Mouse (Mus musculus): Measurements from ENCODE around the gene Rasgrf1.

Gene Rasgrf1

DNA sequence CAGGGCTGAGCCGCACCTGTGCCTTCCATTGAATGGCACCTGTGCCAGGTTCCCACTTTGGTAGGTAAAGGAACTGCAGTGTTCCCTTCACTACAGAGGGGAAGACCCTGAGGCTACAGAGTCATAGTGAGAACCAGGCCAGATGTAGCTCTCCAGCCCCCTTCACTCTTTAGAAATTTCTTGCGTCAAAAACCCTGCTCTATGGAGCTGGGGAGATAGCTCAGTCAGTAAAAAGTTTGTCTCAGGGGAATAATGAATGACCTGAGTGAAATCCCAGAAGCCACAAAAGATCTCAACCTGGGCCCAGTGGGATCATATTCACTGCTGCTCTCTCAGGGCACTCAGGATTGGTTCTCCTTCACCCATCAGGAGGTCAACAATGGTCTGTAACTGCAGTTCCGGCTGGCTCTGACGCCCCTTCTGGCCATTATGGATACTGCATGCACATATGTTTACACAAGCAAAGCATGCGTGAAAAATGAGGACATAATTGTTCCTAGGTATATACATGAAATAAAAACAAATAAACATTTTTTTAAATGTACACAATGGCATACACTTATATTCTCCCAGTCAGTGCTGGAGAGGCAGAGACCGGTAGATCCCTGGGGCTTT is 59.2 kb downstream of the Rasgrf1 start:
- no peak for DNase-seq (ENCODE audit: low read depth, low spot score)

DNA sequence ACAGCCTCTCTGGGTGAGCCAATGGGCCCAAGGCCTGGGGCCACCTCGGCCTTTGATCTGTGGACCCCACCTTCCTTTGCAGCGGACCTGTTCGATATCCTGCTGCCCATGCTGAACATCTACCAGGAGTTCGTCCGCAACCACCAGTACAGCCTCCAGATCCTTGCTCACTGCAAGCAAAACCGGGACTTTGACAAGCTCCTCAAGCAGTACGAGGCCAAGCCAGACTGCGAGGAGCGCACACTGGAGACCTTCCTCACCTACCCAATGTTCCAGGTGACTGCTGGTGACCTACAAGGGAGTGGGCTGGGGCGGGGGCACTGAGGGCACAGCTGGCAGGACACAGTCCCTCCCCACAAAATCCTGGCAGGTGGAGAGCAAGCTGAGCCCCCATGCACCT is 60.6 kb downstream of the Rasgrf1 start:
- DNase-seq (ENCODE audit: low read depth, low spot score): no peak

DNA sequence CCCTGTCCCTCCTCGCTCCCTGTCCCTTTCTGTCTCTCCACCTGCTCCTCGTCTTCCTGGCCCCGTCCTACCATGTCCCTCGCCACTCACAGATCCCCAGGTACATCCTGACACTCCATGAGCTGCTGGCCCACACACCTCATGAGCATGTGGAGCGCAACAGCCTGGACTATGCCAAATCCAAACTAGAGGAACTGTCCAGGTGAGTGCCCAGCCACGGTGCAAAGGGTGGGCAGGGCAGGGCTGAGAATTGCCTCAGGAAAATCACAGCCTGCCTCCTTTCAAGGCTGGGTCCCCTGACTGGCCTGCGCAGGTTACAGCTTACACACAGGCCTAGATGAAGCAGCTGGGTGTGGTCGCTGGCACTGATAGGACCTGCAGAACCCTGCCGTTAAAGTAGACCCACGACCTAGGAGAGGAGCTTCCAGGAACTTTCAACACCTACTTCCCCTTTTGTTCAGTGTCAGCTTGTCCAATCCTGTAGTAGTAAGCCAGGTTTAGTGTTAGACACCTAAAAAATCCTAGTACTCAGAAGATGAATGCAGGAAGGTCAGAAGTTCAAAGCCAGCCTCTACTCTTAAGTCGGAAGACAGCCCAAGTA is 61.3 kb downstream of the Rasgrf1 start:
- no peak for DNase-seq (ENCODE audit: low read depth, low spot score)

DNA sequence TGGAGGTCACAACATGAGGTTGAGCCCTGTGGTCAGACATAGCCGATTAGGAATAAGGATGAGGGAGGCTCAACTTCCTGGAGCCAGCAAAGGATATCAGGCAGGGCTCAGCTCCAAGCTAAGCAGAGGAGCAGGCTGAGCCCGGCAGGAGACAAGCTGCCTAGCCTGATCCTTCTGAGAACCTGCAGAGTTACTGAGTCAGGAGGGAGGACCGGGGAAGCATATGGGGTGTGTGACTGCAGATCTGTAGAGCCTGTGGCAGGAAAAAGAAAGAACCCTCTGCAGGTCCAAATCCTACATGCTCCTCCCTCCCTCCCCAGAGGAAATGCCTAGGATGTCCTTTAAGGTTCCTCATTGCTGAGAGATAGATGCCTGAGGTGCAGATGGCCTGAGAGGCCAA is 62.6 kb downstream of the Rasgrf1 start:
- no peak for DNase-seq (ENCODE audit: low read depth, low spot score)

DNA sequence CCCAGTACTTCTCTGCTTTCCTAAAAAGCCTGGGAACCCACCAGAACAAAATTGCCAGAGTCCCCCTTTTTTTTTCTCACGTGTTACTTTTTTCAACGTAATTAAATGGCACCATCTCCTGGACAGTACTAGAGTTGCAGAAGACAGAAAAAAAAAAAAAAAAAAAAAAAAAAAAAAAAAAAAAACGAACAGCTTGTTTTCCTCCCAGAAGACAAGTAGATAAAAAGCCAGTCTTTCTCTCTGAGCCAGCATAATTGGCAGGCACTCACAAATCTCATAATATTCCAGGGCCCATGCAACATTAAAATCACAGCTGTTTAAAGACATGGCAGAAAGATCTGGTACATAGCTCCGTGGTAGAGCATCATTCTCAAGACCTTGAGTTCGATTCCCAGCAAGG is 64.1 kb downstream of the Rasgrf1 start:
- DNase-seq (ENCODE audit: low read depth, low spot score): no peak

DNA sequence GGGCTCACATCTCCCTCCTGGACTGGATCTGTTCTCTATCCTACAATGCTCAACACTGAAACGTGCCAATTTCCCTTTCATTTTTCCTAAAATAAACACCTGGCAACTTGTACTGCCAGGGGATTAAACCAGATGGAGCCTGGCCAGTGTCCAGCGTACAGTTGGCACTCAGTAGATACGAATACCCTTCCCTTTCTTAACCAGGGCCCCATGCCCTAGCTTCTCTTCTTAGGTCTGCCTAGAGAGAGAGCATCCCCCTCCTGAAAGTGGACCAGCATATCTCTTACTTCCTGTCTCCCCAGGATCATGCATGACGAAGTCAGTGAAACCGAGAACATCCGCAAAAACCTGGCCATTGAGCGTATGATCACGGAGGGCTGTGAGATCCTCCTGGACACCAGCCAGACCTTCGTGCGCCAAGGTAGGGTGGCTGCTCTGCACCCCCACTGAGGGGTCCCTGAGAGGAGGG is 64.8 kb downstream of the Rasgrf1 start:
- no peak for DNase-seq (ENCODE audit: low read depth, low spot score)

DNA sequence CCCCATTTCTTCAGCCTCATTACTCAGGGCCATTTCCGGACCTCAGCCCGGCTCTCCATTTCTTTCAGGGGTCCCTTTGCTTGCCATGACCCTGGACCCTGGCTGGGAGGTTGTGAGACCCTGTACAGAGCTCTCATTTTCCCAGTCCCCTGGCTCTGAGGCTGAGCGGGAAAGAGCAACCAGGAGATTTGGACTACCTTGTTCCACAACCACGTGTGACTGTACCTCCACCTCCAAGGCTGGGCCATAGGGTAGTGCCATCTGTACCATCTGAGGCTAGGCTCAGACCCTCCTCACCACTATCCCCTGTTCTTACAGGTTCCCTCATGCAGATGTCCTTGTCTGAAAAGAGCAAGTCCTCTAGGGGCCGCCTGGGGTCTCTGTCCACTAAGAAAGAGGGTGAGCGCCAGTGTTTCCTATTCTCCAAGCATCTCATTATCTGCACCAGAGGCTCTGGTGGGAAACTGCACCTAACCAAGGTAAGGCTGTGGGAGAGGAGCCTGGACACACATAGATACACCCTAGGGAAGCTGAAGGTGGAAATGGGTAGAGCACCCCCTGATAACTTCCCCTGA is 66.7 kb downstream of the Rasgrf1 start:
- DNase-seq (ENCODE audit: low read depth, low spot score): no peak

DNA sequence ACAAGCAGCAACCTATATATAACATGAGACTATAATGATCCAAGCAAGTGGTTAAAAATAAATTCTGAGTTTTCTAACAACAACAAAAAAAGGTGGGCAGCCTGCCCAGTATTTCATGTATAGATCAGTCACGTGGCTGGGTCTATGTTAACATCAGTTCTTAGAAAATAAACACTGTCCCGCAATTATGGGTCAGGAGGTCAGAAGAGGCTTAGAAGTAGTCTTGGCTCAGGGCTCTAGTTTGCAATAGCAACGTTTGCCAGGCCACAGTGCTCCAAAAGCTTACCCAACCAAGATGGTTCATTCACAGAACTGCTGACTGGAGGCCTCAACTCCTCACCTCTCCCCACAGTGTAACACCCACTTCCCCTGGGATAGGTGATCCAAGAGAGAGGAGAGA is 69.5 kb downstream of the Rasgrf1 start:
- no peak for DNase-seq (ENCODE audit: low read depth, low spot score)

DNA sequence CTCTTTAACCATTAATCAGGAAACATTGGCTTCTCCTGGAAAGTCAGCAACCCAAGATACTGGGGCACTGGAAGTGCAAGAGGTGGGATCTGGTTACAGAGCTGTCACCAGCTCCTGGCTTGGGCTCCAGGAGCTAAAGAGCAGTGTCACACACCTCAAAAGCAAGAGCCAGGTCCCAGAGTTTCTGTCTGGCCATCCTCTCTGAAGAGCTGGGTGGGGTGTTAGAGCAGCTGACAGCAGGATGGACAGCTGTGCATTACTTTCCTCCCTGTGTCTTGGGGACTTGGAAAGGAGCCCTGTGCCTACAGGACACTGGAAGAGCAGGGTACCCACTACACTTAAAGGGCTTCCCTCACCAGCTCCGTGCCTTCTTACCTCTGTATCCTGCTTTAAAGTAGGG is 72.5 kb downstream of the Rasgrf1 start:
- DNase-seq (ENCODE audit: low read depth, low spot score): no peak

DNA sequence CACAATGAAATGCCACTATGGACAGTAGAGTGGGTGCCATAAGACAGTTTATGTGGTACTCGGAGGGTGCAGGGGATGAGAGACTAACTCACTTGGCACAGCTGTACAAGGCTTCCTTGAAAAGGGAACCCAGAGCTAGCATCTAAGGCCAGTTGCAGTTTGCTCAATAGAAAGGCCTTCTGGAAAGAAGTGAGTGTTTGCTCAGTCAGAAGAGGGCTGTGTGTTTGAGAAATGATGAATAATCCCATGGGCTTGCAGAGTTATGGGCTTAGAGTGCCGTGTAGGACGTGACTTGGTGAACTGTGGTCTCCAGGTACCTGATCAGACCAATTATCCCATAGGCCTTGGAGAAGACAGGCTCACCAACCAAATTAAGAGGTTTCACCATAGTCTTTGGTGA is 78.3 kb downstream of the Rasgrf1 start:
- DNase-seq (ENCODE audit: low read depth, low spot score): no peak

DNA sequence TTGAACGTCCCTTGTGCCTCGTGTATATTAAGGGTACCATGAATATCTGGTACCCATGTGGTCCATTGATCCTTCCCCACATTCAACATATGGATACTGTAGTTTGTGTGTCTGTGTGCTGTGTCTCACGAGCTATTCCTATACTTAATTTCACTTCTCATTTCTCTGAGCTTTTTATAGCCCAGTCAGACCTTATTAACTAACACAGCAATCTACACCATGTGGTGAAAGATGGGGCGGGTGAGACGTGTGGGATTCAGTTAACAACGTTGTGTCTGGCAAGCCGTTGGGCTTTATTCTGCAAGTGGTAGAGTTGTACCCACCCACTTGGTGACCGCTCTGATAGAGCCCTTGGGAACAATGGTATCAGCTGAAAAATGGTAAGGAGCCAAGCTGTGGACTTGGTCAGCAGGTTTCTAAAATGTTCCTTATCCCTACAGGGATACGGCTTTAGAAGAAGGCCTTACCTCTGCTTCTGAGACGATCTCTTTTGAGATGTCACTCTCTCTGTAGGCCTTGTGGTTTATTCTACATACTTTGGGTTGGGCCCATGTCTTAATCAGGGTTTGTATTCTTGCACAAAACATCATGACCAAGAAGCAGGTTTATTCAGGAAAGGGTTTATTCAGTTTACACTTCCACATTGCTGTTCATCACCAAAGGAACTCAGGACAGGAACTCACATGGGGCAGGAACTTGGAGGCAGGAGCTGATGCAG is 79.3 kb downstream of the Rasgrf1 start:
- no peak for DNase-seq (ENCODE audit: low read depth, low spot score)

DNA sequence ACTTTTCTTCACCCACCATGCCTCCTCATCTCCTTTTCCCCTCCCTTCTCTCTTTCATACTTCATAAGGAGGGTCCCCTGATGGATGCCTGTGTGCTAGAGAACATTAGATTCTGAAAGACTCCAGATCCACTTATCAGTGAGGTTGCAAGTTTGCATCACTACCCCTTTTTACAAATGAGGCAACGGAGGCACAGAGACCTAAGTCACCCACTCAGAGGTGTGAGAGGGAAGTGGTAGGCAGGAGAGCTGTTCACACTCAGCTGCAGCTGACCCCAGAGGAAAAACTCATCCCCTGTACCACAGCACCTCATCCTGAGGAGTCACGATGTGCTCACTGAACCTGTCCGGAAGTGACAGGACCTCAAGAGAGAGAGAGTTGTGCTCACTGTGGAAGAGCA is 96.7 kb downstream of the Rasgrf1 start:
- DNase-seq (ENCODE audit: low read depth, low spot score): no peak

DNA sequence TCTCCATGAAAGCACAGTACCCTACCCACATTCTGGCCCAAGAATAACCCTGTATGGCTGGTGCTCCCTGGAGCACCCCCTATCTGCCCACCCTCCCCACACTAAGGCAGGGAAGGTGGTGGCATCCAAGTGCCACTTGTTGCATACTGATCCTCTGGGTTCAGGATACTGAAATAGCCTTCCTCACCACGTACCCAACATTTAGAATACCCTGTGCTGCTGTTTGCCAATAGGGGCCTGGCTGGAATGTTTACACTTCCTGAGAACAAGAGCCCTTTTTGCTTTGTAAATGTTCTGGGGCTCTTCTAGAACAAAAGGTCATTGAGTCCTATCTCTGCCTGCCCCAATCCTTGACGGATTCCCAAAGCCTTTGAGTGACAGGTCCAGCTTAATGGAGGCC is 97.4 kb downstream of the Rasgrf1 start:
- DNase-seq (ENCODE audit: low read depth, low spot score): no peak

DNA sequence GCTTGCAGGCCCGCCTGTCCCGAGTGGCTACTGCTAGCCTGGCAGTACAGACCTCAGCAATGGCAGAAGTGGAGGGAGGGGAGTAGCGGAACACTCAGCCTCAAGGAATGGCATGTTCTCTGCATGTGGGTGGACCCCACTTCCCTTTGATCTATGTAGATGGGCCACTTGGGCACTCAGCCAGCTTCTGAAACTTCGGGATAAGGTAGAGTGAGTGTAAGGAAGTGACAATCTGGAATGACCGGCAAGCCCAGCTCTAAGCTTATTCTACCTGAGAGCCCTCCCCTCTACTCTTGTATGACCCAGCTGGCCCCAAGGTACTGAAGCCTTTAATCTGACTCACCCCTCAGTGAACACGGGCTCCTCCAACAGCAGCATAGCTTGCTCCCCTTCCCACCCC is 98.4 kb downstream of the Rasgrf1 start:
- no peak for DNase-seq (ENCODE audit: low read depth, low spot score)

DNA sequence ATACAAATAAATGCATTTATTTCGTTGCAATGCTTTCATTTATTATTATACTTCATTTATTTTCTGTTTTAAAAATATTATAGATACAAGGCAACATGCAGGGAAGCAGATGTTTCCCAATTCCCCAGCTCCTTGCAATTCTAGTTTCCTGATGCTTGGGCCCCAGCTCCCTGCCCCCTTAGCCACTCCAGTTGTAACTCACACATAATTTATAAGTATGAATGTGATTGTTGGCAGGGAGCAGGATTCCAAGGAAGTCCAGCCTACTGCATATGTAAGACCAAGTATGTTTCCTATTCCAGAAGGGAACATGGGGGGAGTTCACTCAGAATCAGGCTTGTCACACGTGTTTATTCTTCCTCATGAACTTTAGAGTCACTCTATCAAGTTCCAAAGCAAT is 102.1 kb downstream of the Rasgrf1 start:
- DNase-seq (ENCODE audit: low read depth, low spot score): no peak

DNA sequence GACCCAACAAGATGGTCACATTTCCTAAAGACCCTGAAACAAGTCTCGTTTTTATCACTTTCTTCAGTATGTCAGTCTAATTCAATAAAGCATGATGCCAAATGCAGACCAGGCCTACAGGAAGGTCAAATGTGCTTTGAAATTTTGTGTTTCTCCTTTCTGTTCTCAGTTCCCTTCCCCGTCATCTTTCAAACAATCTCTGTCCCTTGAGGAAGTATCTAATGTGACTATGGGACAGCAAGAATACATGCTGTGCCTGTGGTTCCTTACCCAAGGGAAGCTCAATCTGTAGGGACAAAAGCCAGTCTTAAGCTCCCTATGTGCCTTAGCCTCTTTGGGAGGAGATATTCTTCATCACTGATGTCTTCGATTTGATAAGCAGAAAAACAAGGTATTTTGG is 104.9 kb downstream of the Rasgrf1 start:
- DNase-seq (ENCODE audit: low read depth, low spot score): no peak

DNA sequence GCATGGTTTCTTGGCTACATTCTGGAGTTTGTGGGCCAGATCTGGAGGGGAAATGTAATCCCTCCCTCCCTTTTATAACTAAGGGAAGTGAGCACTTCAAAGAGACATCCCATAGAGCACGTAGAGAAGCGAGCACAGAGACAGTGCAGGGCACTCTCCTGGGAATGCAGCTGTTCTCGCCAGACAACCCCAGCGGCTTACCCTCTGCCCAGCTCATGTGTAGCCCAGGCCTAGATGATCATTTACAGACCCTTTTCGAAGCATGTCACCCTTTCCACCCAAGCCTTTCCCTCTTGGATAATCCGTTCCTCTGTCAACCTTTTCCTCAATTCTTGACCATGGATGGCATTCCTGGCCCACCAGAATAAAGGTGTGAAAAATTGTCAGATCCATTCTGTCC is 106.5 kb downstream of the Rasgrf1 start:
- no peak for DNase-seq (ENCODE audit: low read depth, low spot score)

DNA sequence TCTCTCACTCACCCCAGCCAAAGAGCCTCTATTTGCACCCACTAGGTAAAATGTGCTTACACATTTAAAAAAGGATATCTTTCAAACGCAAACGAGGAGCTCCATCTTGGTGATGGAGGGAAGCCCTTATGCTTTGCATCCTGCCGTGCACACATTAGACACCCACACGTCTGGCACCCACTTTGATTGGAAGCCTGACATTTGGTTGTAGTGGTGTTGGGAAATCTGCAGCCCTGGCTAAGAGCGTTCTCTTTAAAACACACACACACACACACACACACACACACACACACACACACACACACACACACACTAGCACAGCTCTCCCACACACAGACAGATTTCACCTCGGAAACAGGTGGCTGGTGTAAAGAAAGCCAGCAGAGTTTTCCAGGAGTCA is 111.2 kb downstream of the Rasgrf1 start:
- DNase-seq (ENCODE audit: low read depth, low spot score): no peak

DNA sequence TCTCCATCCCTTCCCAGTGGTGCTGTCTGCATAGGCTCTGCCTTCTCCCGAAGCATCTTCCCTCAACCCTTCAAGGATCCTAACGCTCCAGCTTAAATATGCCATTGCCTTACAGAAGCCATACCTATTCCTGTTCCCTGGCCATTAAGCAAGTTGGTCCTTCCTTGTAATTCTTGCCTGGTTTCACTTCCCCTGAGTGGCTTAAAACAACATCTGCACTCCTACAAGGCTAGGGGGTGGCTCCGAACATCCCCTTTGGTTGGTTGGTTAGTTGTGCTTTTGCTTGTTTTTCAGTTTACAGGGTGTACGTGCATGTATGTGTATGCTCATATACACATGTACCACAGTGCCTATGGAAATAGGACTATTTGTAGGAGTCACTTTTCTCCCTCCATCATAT is 111.7 kb downstream of the Rasgrf1 start:
- DNase-seq (ENCODE audit: low read depth, low spot score): no peak

DNA sequence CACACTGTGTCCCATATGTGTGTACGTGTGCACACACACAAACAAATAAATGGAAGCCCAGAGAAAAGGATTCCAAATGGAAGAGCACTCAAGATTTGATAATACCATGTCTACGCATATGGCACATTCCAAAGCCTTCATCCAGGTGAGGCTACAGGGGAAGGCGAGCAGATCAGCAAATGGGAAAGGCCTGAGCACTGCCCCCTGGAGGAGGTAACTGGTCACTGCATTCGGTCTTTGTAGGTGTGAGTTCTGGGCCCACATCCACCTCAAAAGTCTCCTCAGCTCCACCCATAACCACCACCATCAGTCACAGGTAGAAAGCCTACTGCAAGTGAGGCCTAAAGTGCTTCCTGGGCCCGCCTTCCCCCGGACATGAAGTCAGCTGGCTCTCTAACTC is 118.0 kb downstream of the Rasgrf1 start:
- DNase-seq (ENCODE audit: low read depth, low spot score): no peak

DNA sequence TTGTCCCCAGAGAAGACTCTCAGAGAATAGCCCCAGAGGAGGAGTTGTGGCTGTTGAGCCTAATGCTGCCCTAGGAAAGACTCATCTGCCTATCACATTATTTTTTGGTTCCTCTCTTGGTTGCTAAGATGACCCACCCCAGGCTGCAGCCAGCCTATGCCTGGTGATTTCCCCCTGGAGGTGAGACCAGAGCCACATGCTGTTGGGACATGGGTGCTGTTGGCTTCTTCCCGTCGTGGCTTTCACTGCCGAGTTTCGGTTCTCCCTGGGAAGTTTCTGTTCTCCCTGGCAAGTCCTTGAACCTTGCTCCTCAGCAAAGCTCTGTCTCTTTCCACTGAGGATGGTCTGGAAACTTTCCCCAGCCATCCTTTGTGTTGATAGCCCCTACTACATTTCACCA is 124.2 kb downstream of the Rasgrf1 start:
- no peak for DNase-seq (ENCODE audit: low read depth, low spot score)

DNA sequence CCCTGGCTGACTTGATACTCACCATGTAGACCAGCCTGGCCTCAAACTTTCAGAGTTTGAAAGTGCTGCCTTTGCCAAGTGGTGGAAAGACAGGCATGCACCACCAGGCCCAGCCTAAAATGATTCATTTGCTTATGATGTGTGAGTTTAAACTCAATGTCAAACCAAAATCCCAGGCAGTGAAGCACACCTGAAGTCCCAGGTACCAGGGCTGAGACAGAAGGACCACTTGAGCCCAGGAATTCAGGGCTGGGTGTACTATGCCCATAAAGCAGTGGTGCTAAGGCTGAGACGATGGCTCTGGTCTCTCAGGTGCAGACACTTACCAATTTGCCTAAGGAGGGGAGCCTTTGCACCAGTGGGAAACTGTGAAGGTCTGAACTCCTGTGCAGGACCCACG is 125.5 kb downstream of the Rasgrf1 start:
- DNase-seq (ENCODE audit: low read depth, low spot score): no peak

DNA sequence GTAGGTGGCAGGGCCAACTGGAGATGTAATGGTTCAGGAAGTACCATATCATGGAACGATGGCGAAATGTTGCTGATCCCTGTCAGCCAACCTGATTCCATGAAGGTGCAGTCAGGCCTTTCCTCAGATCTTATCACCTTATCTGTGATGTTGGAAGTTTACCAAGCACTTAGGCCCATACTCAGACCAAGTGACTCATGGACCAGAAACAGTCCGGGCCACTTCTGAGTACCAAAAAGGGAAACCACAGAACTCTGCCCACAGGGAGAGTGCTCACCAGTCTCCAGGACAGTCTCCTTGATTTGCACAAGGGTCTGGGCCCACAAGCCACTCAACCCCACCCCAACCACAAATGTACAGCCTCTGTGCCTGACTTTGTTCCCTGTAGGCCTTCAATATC is 126.1 kb downstream of the Rasgrf1 start:
- DNase-seq (ENCODE audit: low read depth, low spot score): no peak
